Mouse (Mus musculus): ENCODE data around the gene Zfp296. TPM values are rescaled to one million over a fixed set of nuclear protein-coding genes. Genes with fewer than 3 reads are reported as not detected.
"Not testable (repeated sequence)": the region's sequence is repeated elsewhere in the genome, so short reads cannot be mapped to it uniquely, and the experiment has no call there.

Gene Zfp296
- total RNA-seq, 2 experiments from 2014 or later = 0.50 TPM; not detected in 1

DNA sequence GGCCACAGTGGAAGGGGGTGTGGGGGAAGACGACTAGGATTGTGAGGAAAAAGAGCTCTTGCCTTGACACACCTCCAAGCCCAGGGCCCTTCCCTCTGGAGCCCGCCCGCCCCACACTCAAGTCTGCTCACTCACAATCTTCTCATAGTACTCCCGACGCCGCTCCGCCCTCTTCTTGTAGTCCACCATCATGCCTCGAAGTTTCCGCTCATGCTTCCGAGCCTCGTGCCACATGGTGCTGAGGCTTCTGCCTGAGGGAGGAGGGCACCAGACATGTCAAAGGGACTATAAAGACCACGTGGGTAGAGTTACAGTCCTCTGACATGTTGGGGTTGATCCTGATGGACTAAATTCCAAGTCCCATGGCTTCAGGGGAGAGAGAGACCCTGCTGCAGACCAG, 26.0 kb downstream of the Zfp296 start:
- intact Hi-C loops (cut with DNase I) = no loop called here
- no peak for DNase-seq

DNA sequence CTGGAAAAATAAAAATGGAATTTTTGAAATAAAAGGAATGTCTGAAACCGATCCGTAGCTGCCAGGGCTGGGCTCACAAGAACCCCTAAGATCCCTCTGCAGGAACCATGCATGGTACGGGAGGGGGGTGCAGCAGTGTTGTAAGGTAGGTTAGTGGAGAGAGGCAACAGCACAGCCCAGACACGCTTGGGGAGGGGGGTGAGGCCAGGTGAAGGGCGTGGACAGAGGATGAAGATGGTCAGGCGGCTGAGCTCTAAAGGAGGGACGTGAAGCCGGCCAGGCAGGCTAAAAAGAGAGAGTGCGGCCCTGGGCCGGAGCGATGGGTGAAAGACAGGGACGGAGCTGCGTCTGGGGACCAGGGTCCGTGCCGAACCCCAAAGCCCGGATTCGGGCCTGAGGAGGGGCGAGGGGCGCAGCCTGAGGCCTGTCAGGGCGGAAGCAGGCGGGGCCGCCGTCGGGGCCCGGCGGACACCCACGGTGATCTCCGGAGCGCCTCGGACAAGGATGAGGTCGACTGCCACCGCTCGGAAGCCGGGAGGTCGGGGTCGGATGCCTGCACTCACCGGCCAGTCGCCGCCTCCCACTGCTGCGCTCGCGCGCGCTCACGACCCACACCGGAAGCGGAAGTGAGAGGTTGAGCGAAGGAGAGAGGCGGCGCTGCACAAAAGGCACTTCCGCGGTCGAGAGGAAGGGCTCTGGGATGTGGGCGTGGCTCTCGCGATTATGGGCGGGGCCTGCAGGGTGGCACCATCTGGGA, 26.9 kb downstream of the Zfp296 start, which contains the start of gene Clasrp:
TSS of gene Clasrp (minus strand) at position 638 of the 757 bp plus-strand sequence.
- DNase-seq = peak; percentile 94 to 97
- intact Hi-C loops (cut with DNase I) = no loop called here

DNA sequence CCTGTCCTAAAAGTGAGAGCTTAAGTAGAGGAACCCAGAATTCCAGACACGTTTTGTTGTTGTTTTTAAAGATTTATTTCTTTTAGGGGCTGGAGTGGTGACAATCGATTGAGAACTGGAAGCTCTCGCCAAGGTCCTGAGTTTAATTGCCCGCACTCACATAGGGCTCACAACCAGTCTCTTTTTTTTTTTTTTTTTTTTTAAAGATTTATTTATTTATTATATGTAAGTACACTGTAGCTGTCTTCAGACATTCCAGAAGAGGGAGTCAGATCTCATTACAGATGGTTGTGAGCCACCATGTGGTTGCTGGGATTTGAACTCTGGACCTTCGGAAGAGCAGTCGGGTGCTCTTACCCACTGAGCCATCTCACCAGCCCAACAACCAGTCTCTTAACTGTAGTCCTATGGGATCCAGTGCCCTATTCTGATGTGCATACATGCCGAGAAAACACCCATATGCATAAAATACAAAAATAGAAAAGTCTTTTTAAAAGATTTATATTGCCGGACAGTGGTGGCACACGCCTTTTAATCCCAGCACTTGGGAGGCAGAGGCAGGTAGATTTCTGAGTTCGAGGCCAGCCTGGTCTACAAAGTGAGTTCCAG, 27.6 kb downstream of the Zfp296 start:
- DNase-seq; intact Hi-C loops (cut with DNase I): not testable (repeated sequence)

DNA sequence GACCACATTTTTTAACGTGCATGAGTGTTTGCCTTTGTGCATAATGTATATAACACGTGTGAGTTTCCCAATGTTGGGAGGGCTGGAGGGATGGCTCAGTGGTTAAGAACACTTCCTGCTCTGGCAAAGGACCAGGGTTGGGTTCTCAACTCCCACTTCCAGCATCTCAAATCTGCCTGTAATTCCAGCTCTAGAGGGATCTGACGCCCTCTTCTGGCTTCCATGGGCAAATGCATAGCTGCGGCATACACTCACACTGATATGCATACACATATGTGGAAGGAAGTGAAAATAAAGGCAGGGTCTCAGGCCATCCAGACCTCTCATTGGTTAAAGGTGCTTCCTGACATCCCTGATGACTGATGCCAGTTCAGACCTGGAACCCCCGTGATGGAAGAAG, 30.2 kb downstream of the Zfp296 start:
- DNase-seq = no peak
- intact Hi-C loops (cut with DNase I) = no loop called here

DNA sequence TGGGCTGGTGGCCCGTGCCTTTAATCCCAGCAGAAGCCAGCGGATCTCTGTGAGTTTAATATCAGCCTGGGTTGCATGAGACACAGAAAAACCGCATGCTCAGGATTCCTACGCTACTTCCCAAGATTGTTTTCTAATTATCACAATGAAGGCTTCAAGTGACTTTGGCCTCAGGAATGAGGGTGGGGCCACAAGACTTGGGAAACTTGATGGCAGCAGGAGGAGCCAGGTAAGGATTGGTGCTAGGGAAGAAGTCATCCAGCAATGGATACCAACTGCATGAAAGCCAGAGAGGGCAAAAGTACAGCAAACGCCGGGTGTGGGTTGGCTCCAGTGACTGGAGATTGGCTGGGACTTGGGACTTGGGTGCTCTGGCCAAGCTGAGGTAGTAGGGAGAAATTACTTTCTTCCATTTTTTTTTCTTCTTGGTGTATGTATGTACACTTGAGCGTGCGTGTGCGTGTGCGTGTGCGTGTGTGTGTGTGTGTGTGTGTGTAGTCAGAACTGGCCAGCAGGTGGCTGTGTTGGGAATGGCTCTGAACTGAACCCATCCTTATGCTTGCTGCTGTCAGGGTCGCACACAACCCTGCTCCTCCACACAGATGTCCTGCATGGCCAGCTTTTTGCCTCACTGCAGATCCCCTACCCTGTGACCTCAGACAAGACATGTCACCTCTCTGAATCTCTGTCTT, 32.7 kb downstream of the Zfp296 start:
- intact Hi-C loops (cut with DNase I) = no loop called here
- no peak for DNase-seq

DNA sequence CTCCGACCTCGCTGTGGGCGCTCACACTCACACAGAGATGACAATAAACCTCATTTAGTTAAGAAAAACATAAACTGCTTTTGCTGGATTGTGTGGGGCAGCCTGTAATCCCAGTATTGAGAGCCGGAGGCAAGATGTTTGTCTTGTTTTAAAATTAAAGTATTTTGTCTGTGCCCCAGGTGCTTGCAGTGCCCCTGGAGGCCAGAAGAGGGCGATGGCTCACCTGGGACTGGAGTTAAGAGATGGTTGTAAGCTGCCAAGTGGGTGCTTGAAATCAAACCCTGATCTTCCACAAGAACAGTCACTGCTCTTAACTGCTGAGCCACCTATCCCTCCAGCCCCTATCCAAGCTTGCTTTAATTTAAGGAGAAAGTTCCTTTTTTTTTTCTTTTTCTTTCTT, 33.9 kb downstream of the Zfp296 start:
- DNase-seq = no peak
- intact Hi-C loops (cut with DNase I) = no loop called here

DNA sequence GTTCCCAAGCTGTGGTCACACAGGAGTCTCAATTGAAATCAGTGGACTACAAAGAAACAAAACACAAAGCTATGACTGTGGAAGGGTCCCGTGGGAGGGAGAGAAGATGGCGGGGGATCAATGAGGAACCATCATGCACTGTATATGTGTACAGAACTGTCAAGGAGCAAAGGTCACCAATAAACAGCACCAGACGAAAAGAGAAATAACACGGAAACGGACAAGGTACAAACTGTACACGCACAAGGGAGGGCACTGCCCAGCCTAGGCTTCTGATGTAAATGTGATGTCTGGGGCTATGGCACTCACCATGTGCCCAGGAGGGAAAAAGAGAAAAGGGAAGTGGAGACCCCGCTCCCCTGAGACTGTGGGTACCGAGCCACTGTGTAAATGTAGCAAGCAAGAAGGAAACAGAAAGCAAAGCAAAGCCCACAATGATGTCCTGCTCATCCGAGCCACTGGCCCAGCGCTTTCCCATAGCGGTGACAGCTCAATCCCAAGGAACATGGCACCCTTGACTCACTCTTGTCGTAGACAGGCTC, 38.0 kb downstream of the Zfp296 start:
- intact Hi-C loops (cut with DNase I) = loop anchor here (5.0 kb wide), 1 partner anchor 208 kb away; no protein-coding TSS in a partner anchor

DNA sequence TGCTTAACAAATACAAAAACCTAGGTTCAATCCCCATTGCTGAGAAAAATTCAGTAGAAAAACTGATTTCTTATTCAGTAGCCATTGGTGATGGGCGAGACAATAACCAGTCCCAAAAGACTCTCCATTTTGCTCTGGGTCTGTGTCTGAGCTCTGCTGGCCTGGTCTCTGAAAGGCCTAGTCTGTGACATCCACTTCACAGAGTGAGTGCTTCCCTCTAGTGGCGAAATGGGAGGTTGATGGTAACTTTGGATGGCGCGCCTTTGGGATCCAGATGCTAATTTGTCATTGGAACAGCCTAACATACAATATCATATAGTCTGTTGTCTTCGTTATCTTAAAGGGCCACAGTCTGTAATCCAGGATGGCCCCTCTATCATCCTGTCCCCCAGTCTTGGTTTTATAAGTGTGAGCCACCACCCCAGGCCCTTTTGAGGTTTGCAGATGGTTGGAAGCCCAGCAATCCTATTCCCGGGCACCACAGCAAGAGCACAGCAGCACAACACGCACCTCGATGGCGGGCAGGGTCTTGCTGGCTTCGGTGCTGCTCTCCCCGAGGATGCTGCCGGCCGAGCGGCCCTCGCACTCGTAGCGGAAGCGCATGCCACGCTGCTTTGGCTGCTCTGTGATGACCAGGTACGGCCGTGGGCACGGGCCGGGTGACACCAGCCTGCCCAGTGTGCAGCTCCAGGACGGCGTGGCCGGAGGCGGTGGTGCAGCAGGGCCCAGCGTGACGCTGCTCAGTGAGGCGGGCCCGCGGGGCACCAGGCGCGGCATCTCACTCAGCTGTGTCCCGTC, 42.1 kb downstream of the Zfp296 start:
- intact Hi-C loops (cut with DNase I) = loop anchor here (2.0 to 5.0 kb wide), 3 partner anchors 28 to 212 kb away; no protein-coding TSS in a partner anchor

More for the DNA sequence above, 38.0 kb downstream of the Zfp296 start:
- no peak for DNase-seq

DNA sequence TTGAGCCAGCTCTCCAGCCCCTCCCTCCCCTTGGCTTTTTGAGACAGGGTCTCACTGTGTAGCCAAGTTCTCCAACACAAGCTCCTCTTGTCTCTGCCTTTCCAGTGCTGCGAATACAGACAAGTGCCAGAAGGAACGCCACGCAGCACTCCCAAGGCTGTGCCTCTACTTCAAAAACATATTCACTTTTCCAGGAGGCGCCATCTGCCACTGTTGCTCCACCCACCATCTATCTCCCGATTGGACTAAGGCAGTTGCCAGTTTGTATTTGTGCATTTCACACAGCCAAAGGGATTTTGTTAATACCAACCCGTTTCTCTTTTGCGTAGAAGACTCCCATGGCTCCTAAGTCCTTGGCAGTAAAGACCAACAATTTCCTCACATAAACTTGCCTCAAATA, 43.7 kb downstream of the Zfp296 start:
- no peak for DNase-seq
- intact Hi-C loops (cut with DNase I) = no loop called here

More for the DNA sequence above, 42.1 kb downstream of the Zfp296 start:
- DNase-seq = peak; percentile 70 to 74

DNA sequence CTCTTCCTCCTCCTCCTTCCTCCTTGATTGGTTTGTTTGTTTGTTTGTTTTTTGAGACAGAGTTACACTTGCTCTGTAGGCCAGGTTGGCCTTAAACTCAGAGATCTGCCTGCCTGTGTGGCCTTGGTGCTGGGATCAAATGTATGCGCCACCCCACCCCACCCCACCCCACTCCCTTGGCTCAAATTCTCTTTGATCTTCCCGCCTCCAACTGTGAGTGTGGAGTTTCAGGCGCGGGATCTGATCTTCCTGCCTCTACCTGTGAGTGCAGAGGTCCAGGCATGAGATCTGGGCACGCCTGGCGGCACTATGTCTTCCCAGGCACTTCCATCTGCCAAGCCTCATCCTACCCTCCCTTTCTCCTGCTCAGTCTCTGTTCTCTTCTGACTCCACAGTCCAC, 45.2 kb downstream of the Zfp296 start:
- intact Hi-C loops (cut with DNase I) = no loop called here
- no peak for DNase-seq

DNA sequence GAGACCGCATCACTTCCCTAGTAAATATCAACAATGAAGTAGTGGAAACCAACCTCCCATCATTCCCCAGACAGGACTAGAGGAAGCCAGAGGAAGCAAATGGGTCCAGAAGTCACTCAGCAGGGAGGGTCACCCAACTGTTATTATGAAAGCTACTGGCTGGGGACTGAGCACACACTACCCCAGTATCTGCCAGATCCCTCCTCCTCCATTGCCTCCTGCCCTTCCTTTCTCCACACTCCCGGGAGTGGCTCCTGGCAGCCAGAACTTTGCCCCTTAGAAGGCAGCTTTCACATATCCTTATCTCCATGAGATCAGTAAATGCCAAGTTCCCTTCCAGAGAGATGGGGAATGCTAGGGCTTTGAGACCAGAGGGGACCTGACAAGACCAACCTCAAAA, 46.3 kb downstream of the Zfp296 start:
- intact Hi-C loops (cut with DNase I) = no loop called here
- no peak for DNase-seq

DNA sequence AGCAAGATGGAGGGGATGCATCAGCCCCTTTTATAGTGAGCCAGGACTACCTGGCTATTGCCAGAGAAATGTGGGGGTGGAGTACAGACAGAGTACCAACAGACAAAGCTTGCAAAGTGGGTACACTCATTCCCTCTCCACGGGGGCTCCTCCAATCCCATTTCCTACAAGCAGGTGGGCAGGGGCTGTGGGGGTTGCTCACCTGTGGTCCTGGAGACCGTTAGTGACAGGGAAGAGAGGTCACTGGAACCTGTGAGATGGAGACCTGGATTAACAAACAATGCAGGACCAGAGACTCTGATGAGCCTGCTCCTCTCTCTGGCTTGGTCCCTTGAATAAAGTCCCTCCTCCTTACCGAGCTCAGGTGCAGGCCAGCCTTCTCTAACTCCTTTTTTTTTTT, 50.6 kb downstream of the Zfp296 start:
- no peak for DNase-seq
- intact Hi-C loops (cut with DNase I) = loop anchor here (1.0 kb wide), 1 partner anchor 37 kb away; no protein-coding TSS in a partner anchor

DNA sequence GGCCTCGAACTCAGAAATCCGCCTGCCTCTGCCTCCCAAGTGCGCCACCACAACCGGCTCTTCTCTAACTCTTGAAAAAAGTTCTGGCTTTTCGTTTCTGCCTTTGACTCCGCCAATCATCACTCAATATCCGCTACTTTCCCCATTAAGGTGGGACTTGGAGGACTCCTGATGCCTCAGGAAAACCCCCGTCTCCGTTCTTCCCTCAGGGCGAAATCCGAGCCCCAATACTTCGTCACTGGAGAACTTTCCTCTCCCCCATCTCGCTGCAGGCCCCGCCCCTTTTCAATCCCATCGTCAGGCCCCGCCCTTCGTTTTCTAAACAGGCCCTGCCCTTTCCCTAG, 51.1 kb downstream of the Zfp296 start:
- intact Hi-C loops (cut with DNase I) = loop anchor here (1.0 kb wide), 1 partner anchor 36 kb away; no protein-coding TSS in a partner anchor
- no peak for DNase-seq

DNA sequence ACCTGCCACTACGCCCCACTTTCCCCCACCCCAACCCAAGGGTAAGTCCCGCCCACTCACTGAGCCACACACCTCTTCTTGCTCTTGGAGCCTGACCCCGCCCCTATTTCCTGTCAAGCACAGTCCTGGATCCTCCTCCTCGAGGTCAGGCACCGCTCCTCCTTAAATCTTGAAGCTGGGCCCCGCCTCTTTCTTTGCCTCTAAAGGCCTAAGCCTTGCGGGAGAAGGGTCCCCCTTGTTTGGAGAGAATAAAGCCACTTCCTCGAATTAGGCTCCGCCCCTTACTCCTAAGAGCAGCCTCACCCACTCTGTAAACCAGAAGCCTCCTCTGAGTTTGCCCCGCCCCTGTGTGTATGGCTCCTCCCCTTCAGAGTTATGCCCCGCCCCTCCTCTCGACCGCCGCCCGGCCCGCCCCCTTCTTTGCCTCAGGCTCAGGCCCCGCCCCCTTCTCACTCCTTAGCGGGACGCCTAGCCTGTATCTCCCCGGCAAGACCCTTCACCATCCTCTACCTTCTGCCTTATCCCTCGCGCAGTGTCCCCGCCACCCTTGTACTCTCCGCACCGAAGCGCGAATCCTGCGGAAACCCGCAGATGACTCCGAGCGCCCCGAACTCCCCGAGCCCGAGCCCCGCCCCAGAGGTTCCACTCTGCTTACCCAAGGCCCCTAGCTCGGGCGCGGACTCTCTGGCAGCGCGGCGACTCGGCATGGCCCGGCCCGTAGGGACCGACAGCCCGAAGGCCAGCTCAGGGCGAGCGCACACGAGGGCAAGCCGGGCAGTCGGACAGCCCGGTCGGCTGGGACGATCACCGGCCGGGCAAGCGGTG, 51.7 kb downstream of the Zfp296 start:
- DNase-seq = peak; percentile 95 to 96
- intact Hi-C loops (cut with DNase I) = loop anchor here (1.0 kb wide), 1 partner anchor 36 kb away; no protein-coding TSS in a partner anchor

DNA sequence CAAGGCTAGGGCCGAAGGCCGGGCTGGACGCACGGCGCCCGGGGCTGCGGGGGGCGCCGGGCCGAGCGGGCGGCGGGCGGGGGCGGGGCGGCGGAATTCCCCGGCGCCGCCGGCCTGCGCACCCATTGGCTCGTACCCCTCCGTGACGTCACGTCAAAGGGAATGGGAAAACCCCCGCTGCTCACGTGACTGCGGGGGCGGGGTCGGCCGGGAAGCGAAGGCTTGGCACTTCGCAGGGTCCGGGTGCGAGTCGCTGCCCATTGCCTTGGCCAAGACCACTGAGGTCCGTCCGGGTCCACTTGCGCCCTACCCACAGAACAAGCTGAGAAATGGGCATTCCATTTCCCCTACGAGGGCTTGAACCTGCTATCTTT, 52.3 kb downstream of the Zfp296 start, which contains the start of gene Relb:
TSS of gene Relb (minus strand) at position 78 of the 374 bp plus-strand sequence.
- intact Hi-C loops (cut with DNase I) = no loop called here
- DNase-seq = peak; percentile 90 to 93

Data from heart, postnatal 36 days (tissue).